Mouse (Mus musculus) stomach, embryonic 14.5 days (tissue): ENCODE data around the gene Dlg1. TPM values are rescaled to one million over a fixed set of nuclear protein-coding genes. Genes with fewer than 3 reads are reported as not detected.

Experiments used
- ATAC-seq: fragments of 200-750 bp; cut with Nextera tagmentation; 2 replicates; pipeline ENCODE4 v1.8.0; 2017; ENCODE audit warnings: low read depth, moderate TSS enrichment; ENCODE audit not compliant: insufficient number of reproducible peaks, insufficient read depth, low FRiP score
- H3K27ac ChIP-seq: fragments of 300-500 bp; sonication (generic); 2 replicates; pipeline ENCODE4 v1.5.1; 2014; ENCODE audit warnings: mild to moderate bottlenecking, low read length, moderate library complexity, mixed read lengths
- H3K27me3 ChIP-seq: fragments of 300-500 bp; sonication (generic); 2 replicates; pipeline ENCODE4 v1.6.1; 2014; ENCODE audit warnings: low read length, control low read depth, mixed read lengths; ENCODE audit not compliant: control insufficient read depth, insufficient read depth
- H3K36me3 ChIP-seq: fragments of 300-500 bp; sonication (generic); 2 replicates; pipeline ENCODE4 v1.6.1; 2014; ENCODE audit warnings: mild to moderate bottlenecking, control low read depth, low read length, moderate library complexity, mixed read lengths; ENCODE audit not compliant: control insufficient read depth, insufficient read depth
- H3K4me1 ChIP-seq: fragments of 300-500 bp; sonication (generic); 2 replicates; pipeline ENCODE4 v1.6.1; 2014; ENCODE audit warnings: low read length, control low read depth, mixed read lengths; ENCODE audit not compliant: control insufficient read depth, insufficient read depth
- H3K4me2 ChIP-seq: fragments of 300-500 bp; sonication (generic); replicated peaks from 2 replicates; pipeline ENCODE4 v1.6.1; 2014; ENCODE audit warnings: low read depth, low read length, control low read depth
- H3K4me3 ChIP-seq: fragments of 300-500 bp; sonication (generic); 2 replicates; pipeline ENCODE4 v1.5.1; 2014; ENCODE audit warnings: low read depth, low read length, control low read depth
- H3K9ac ChIP-seq: fragments of 300-500 bp; sonication (generic); replicated peaks from 2 replicates; pipeline ENCODE4 v1.6.1; 2014; ENCODE audit warnings: low read depth, mild to moderate bottlenecking, control low read depth, low read length, moderate library complexity, mixed read lengths
- H3K9me3 ChIP-seq: fragments of 300-500 bp; sonication (generic); 2 replicates; pipeline ENCODE4 v1.6.1; 2016; ENCODE audit warnings: low read depth, low read length, control low read depth; ENCODE audit not compliant: control insufficient read depth
- WGBS: fragments of 180-500 bp; shearing (Covaris S2); extraction: QIAGEN DNeasy Blood & Tissue Kit; methylation state at CpG from one replicate; pipeline ENCODE4 v1.1.7; 2014; 5-methylcytosine and 5-hydroxymethylcytosine counted together
- polyA plus RNA-seq: library from polyadenylated mRNA; unstranded; fragments of >200 nt; fragmentation: Nextera tagmentation; extraction: Ambion mirVana; gene quantifications from 2 replicates; pipeline ENCODE4 v1.2.1, GENCODE M21; 2014

The Dlg1 gene
- polyA plus RNA-seq: 42.0 and 42.4 TPM in 2 replicates

DNA sequence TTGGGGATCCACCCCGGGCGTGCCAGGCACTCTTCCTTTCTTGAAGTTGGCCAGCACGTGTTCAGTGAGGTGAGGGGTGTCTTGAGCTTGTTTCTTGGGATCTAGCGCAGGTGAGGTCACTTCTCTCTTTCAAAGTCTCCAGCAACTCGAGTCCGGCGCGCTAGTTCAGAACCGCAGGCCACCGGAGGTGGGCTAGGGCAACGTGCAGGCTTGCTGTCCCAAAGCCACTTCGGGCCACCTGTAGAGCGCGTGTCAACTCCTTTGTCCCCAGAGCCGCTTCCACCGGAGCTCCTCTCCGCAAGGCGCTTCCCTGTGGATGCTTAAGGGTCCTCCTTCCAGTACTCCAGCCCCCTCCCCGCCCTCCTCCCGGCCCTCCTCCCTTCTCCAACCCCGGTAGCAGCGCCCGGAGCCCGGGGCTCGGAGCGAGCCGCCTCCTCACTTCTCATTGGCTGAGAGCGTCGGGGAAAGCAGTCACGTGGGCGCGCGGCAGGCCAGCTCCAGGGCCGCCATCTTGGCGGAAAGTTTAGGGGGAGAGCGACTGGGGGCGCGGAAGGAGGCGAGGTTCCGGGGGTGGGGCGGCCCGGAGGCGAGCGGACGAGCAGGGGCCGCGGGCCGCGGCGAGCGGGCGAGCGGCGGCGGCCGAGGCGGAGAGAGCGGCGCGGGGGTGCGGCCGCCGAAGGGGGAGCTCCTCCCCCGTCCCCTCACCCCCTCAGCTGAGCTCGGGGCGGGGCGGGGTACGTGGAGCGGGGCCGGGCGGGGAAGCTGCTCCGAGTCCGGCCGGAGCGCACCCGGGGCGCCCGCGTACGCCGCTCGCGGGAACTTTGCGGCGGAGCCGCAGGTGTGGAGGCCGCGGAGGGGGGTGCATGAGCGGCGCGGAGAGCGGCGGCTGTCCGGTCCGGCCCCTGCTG, at the start of gene Dlg1:
Gene Dlg1, plus strand, starts transcription at position 65 of the 908 bp plus-strand sequence.
- 1% methylated on average over 88 of the region's 95 CpGs for WGBS
- peak within 1 kb of the TSS; percentile 89 for H3K9ac ChIP-seq

DNA sequence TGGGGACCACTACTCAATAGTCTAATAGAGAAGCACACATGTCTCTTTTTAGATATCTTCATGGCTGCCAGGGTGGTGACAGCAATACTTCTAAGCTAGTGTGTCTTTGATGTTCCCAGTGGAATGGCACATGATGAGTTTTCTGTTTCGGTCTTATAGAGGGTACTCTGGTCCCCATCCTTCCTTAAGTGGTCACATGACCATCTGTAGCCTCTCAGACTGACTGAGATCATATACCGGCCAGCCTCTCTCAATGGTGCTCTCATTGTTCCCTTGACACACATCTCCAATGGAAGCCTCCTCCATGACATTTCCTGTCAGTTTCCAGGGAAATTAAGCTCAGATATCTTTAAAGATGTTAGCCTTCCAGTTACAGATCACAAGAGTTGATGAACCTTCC, 46.9 kb upstream of the Dlg1 start:
- 90% methylated on average over 2 of the region's 2 CpGs for WGBS
- Histone ChIP-seq H3K9me3 (no peaks in the 10 kb centered on the region), H3K36me3 (no peaks in the 10 kb centered on the region), H3K27me3 (no peaks in the 10 kb centered on the region), H3K4me1 (peaks cover 14% of the 10 kb centered on the region), H3K4me3 (no peak overlapping the region), H3K4me2 (no peak overlapping the region), H3K9ac (no peak overlapping the region), H3K27ac (no peak overlapping the region)
- ATAC-seq: no peak

More for the DNA sequence above, at the start of gene Dlg1:
- Histone ChIP-seq H3K36me3 (peaks cover 15% of the 10 kb centered on the region), H3K27me3 (no peaks in the 10 kb centered on the region), H3K9me3 (no peaks in the 10 kb centered on the region), H3K4me2 (peak within 1 kb of the TSS; percentile 81), H3K4me1 (peaks cover 18% of the 10 kb centered on the region; the same call in 1 of the 2 replicates), H3K27ac (peak within 1 kb of the TSS; percentile 96), H3K4me3 (peak within 1 kb of the TSS; percentile 87)
- peak; percentile 96 for ATAC-seq

DNA sequence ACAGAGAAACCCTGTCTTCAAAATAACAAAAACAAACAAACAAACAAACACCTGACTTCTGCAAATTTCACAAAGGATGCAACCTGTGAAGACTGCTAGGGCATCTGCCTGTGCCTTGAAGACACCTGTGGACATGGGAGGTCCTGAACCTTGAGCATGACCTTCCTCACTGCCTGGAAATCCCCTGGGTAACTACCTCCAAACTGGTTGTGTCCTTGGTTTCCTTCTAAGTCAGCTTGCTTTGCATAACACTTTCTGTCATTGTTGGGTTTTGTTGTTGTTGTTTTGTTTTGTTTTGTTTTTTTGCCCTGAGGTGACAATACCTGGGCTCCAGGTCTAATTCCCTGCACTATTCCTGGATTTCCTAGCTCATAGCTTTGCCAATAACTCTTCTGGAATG, 46.1 kb upstream of the Dlg1 start:
- Histone ChIP-seq H3K9me3 (no peaks in the 10 kb centered on the region), H3K4me3 (no peak overlapping the region), H3K27ac (no peak overlapping the region), H3K4me1 (peaks cover 14% of the 10 kb centered on the region), H3K36me3 (no peaks in the 10 kb centered on the region), H3K27me3 (no peaks in the 10 kb centered on the region), H3K9ac (no peak overlapping the region), H3K4me2 (no peak overlapping the region)
- no peak for ATAC-seq

DNA sequence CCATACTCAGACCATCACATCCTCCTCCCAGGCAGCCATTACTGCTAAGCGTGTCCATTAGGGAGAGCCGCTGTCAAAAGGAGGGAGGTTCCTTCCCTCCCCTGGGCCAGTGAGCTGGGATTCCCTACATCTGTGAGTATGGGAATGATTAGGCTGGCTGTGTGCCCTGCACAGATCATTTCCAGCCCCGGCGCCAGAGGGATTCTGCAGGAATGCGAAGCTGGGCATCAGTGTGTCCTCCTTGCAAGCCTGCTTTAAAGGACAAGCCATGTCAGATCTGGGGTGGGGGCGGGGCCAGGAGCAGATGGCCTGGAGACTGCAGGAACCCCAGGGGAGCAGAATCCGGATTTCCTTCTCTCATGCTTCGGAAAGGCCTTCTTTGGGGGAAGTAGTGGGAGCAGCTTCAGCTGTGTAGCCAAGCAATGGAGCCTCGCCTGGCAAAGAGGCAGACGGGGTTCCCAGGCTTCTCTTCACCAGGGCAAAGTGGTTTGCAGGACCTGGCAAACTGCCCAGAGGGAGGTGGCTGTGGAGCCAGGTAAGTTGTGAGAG, 45.3 kb upstream of the Dlg1 start:
- 20% methylated on average over 10 of the region's 10 CpGs for WGBS
- peak; percentile 85; the same call in 1 of the 2 replicates for ATAC-seq
- H3K9me3 ChIP-seq: no peaks in the 10 kb centered on the region
- peak overlapping the region; percentile 28 for H3K4me2 ChIP-seq
- H3K4me3 ChIP-seq: peak overlapping the region; percentile 7; the same call in 1 of the 2 replicates
- H3K27me3 ChIP-seq: no peaks in the 10 kb centered on the region
- peaks cover 14% of the 10 kb centered on the region for H3K4me1 ChIP-seq
- H3K36me3 ChIP-seq: no peaks in the 10 kb centered on the region
- peak overlapping the region; percentile 56; the same call in 1 of the 2 replicates for H3K27ac ChIP-seq
- H3K9ac ChIP-seq: peak overlapping the region; percentile 28; the same call in 1 of the 2 replicates

DNA sequence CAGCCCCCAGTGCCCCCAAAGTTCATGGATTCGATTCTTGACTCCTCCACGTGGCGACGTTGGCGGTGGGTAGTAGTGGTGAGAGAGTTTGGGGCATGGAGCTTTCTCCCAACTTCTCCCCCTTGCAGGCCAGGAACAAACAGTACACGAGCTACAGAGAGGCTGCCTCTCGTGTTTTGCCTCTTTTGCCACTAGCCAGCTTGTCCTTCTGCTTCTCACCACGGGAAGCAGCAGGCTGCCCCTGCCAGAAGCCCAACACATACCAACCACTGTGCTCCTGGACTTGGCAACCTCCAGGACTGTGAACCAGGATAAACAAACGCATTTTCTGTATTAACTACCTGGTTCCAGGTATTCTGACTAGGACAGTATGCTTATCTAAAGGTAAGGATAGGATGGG, 44.6 kb upstream of the Dlg1 start:
- 65% methylated on average over 9 of the region's 9 CpGs for WGBS
- Histone ChIP-seq H3K36me3 (no peaks in the 10 kb centered on the region), H3K4me3 (0 out of 2 replicates have a peak overlapping the region, but pooled peaks have one; percentile 7), H3K27ac (peak overlapping the region; percentile 56; the same call in 1 of the 2 replicates), H3K9me3 (no peaks in the 10 kb centered on the region), H3K4me2 (peak overlapping the region; percentile 28; the same call in 1 of the 2 replicates), H3K27me3 (no peaks in the 10 kb centered on the region), H3K4me1 (peaks cover 14% of the 10 kb centered on the region), H3K9ac (no peak overlapping the region)
- ATAC-seq: no peak

DNA sequence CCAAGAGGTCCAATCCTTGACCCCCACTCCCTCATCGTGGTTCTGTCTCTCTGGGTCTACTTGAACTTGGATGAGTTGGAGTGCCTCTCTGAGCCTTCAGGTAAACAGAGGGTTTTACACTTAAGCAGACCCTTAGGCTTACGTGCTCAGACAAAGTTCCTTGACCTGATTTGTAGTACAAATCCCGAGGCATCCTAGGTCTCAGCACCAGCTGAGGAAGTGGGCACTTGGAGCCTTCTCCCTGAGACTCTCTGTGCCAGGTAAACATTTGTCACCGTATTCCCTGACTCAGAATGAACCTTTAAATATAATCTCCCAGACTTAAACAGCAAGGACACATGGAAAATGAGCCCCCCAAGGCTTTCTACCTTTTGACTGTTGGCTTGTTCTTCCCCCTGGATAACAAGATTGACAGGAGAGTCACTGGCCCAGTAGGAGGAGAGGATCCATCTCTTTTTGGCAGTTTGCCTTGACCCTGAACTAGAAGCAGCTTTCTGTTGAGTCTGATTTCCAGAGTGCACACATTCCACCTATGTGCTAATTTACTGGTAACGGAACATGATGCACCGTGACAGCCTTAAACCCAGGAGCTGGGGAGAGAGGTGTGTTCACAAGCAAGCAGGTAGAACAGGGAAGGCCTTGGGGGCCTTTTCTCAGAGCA, 43.4 kb upstream of the Dlg1 start:
- H3K4me1 ChIP-seq: peaks cover 14% of the 10 kb centered on the region
- H3K36me3 ChIP-seq: no peaks in the 10 kb centered on the region
- no peaks in the 10 kb centered on the region for H3K27me3 ChIP-seq
- ATAC-seq: no peak
- H3K4me3 ChIP-seq: no peak overlapping the region
- no peaks in the 10 kb centered on the region for H3K9me3 ChIP-seq
- H3K9ac ChIP-seq: no peak overlapping the region
- no peak overlapping the region for H3K4me2 ChIP-seq
- no peak overlapping the region for H3K27ac ChIP-seq
- WGBS: 70% methylated on average over 6 of the region's 6 CpGs

DNA sequence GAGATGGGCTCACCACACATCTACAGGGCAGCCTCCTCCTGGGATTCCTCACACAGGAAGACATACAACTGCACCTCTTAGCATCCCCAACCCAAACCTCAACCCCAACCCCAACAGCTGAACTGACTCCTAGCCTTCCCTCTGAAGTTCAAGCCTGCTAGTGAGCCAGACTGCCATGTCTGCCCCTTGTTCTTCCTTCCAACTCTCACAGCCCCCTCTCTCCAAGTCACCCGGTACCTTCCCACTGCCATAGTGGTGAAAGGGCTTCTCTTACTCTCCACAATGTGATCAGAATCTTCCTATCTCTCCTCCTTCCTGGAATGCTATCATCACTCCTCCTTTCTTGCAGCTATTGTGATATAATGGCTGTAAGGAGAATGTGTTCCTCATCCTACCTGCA, 40.9 kb upstream of the Dlg1 start:
- no peak overlapping the region for H3K9ac ChIP-seq
- peaks cover 14% of the 10 kb centered on the region for H3K4me1 ChIP-seq
- H3K4me3 ChIP-seq: no peak overlapping the region
- no peaks in the 10 kb centered on the region for H3K9me3 ChIP-seq
- no peak overlapping the region for H3K27ac ChIP-seq
- H3K4me2 ChIP-seq: no peak overlapping the region
- WGBS: 91% methylated on average over 1 of the region's 1 CpGs
- no peaks in the 10 kb centered on the region for H3K27me3 ChIP-seq
- no peaks in the 10 kb centered on the region for H3K36me3 ChIP-seq
- no peak for ATAC-seq

DNA sequence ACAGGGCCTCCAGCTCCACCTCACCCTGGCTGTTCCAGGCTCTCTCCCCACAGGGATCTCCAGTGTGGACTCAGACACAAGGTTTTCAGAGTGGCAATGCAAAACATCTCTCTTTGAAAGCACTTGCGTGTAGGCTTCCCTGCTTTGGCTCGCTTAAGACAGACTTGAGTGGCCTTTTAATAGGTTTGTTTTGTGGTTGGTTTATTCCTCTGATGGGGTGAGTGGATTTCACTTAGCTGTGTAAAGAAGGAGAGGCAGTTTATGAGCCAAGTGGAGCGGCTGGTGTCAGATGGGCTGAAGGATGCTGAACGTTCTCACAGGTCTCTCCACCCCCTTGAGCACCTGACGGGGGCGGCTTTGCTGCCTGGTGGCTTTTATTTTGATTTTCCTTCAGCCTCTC, 40.1 kb upstream of the Dlg1 start:
- no peaks in the 10 kb centered on the region for H3K36me3 ChIP-seq
- no peak overlapping the region for H3K4me2 ChIP-seq
- ATAC-seq: no peak
- H3K27me3 ChIP-seq: no peaks in the 10 kb centered on the region
- no peak overlapping the region for H3K9ac ChIP-seq
- 73% methylated on average over 6 of the region's 6 CpGs for WGBS
- no peak overlapping the region for H3K4me3 ChIP-seq
- no peak overlapping the region for H3K27ac ChIP-seq
- H3K4me1 ChIP-seq: peaks cover 7% of the 10 kb centered on the region
- H3K9me3 ChIP-seq: no peaks in the 10 kb centered on the region
